Mouse (Mus musculus) urinary bladder, postnatal 14 days (tissue): ENCODE measurements at regions not wholly inside any gene's neighbourhood (a gene's known extent, or its start where the extent isn't known, plus 50 kb on each side); places are given as distances from the start of the nearest gene placed in this dataset.

Experiments used
- DNase-seq: peaks from one replicate; pipeline ENCODE4 v3.0.0; 2021; ENCODE audit warnings: low spot score

DNA sequence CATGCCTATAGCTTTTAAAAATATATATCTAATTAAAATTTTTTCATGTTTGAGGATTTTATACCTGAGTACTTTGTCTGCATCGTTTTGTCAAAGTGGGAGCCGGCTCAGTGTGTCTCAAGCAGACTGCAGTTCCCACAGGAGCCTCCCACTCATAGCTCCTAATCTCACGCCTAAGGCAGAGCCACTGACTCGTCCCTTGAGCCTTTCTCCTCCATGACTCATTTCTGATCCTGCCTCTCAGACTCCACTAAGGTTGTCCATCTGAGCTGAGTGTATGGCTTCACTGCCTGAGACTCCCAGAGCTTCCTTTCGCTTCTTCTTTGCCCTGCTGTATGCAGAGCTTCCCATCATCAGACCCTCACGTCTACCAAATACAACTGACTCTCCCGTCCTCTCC lies 98.8 kb downstream of the Efnb2 start:
- no peak for DNase-seq

DNA sequence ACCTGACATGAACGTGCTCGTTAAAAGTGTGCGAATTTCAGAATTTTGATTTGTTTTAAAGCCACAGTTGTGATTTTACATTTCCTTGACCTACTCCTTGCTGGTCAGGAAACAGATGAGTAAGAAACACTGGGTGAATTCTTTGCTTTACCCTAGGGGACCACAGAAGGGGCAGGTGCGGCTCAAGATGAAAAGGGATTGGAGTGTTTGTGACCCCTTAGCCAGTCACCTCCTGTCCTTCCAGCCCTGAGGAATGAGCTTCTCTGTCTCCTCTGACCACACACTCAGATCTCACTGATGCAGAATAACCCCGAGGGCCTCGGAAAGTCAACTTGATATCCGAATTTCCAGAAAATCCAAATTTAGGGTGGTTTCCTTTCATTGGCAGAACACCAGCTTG lies 103.0 kb downstream of the Efnb2 start:
- DNase-seq: no peak

GRCm38 (mm10) chr8:8556152-8556551 lies 104.9 kb downstream of the Efnb2 start:
- peak; percentile 19 for DNase-seq

GRCm38 (mm10) chr8:8554691-8555090 lies 106.4 kb downstream of the Efnb2 start:
- DNase-seq: no peak

DNA sequence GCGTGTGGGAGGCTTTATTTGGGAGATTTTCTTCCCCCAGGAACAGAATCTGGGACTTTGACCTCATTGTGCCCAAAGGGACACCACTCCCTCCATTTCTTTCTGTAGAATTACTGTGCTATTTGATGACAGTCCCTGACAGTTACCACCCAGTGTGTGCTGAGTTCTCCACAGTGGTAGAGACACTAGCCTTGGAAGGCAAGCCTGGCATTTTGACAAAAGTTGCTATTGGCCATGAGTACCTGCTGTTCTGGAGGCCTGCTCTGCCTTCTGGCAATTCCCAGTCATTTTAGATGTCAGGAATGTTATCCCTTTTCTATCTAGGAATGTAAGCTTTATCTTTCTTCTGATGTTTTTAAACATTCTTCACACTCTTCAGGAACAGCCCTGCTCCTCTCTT lies 108.3 kb downstream of the Efnb2 start:
- DNase-seq: no peak

- no peak for DNase-seq
These were observed 124.4 kb downstream of the Efnb2 start for GRCm38 (mm10) chr8:8536626-8537025.

- DNase-seq: no peak
These were observed 126.3 kb downstream of the Efnb2 start for GRCm38 (mm10) chr8:8534787-8535186.

DNA sequence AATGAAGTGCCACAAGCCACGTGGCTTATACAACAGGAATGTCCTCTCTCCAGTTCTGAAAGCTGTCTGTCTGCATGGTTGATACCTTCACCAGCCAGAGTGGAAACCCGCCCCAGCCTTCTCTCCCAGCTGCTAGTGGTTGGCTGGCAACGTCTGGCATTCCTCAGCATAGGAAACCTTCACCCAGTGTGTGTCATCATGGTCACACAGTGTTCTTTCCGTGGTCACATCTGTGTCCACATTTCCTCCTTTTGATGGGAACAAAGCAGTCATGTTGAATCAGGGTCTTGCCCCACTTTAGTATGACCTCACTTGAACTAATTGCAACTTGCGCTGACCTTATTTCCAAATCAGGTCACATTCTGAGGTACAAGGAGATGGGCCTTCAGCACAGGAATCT lies 128.1 kb downstream of the Efnb2 start:
- DNase-seq: no peak

DNA sequence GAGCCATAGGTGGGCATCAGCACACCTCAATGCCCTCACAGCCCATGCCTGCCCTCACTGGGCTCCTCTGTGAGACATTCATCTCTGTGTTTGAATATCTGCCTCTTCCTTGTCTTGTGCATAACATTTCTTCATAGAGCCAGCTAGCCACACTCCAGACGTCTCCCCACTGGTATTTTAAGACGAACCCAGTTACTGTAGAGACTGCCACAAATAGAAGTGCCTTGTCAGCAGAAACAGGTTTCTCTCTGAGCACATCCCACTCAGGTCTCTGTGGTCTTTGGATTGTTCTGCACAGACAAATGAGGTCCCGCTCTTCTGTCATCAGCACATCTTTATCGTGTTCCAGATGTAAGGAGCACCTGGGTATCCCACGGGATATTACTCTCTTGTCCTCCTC lies 130.5 kb downstream of the Efnb2 start:
- no peak for DNase-seq

- DNase-seq: no peak
These were observed 139.5 kb downstream of the Efnb2 start for GRCm38 (mm10) chr8:8521532-8521931.

GRCm38 (mm10) chr8:8519772-8520191 lies 141.3 kb downstream of the Efnb2 start:
- DNase-seq: no peak

DNA sequence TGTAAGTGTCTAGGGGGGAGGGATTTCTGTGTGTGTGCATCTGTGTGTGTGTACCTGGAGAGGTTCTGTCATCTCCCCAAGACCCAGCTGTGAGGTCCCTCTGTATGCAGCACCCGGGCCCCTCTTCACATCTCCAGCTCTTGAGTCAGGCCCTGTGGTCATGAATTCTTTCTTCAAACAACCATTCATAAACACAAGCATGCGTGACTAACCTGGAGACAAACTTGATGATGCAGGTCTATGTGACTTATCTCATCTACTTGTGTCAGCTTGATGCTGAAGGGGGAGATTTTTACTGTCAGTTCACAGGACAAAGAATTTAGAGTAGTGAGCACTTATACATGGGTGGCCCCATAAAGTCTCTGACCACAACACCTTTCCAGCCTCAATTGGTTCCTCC lies 143.4 kb downstream of the Efnb2 start:
- no peak for DNase-seq

DNA sequence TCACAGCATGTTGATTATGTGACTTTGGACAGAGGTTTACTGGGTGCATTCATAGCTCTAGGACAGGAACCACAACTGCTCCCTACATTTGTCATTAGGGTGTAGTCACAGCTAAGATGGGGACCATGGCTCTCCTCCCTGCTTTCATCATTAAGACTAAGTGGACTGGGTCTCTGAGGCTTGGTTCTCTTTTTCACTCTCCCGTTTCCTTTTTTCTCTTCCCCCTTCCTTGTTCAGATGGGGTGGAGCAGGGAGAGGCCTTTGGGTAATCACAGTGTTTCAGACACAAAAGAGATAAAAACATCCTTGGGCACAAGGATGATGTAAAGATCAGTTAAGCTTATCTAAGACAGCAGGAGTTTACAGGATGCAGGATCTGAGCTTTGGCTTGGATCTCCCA lies 144.8 kb downstream of the Efnb2 start:
- DNase-seq: no peak

- DNase-seq: no peak
These were observed 161.1 kb downstream of the Efnb2 start for GRCm38 (mm10) chr8:8499921-8500320.

DNA sequence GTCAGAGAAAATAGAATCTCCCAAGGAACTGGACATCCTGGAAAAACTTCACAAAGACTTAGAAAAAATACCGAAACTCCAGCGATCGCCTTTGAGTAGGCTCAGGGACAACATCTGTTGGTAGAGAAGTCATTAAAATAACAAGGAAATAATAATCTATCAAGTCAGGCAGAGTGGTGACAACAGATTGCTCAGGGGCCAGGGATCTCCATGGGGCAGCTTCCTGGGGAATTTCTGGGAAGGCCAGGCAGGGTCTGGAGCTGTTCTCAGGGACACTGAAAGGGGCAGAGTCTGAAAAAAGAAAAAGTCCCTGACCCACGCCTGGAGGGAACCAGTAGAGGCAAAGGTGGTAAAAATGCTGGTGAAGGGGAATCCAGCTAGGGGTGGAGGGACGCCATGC lies 162.3 kb downstream of the Efnb2 start:
- DNase-seq: no peak

- DNase-seq: no peak
These were observed 165.6 kb downstream of the Efnb2 start for GRCm38 (mm10) chr8:8495472-8495871.

- no peak for DNase-seq
These were observed 166.8 kb downstream of the Efnb2 start for GRCm38 (mm10) chr8:8494281-8494680.

GRCm38 (mm10) chr8:8491908-8492307 lies 169.1 kb downstream of the Efnb2 start:
- no peak for DNase-seq

GRCm38 (mm10) chr8:8489784-8490183 lies 171.3 kb downstream of the Efnb2 start:
- no peak for DNase-seq

- DNase-seq: peak; percentile 65
These were observed 172.1 kb downstream of the Efnb2 start for GRCm38 (mm10) chr8:8488695-8489571.

GRCm38 (mm10) chr8:8488191-8488694 lies 172.8 kb downstream of the Efnb2 start:
- DNase-seq: no peak

- no peak for DNase-seq
These were observed 173.3 kb downstream of the Efnb2 start for GRCm38 (mm10) chr8:8487706-8488105.

DNA sequence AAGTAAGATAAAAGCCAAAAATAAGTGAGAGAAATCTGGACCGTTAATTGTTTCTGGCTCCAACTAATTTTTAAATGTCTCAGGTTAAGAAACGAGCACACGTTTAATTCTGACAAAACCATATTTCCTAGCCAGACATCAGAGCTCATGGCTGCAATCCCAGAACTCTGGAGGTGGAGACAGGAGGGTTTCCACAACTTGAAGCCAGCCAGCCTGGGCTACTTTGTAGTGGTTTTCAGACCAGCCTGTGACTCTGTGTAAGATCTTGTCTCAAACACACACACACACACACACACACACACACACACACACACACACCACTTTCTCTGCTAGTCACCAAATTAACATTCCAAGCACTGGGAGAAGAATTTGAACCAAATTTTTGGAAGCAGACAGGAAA lies 174.2 kb downstream of the Efnb2 start:
- no peak for DNase-seq

DNA sequence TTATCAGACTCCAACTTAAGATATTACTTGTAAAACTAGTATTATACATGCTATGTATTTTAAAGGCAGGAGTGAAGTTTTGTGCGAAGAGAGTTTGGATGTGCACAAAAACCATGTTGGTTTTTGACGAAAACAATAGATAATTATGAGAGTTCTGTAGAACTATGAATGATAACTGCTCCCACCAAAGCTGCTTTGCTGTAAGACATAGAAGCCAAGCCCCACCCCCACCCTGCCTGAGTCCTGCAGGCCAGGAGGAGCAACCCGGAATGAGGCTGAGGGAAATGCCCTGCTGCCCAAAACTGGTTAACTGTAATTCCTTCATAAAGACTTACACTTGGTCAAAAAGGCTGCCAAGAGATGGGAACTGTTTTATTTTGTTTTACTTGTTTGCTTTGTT lies 175.8 kb downstream of the Efnb2 start:
- no peak for DNase-seq
